Mouse (Mus musculus): ENCODE results near the gene Serac1. TPM values are rescaled to one million over a fixed set of nuclear protein-coding genes. Genes with fewer than 3 reads are reported as not detected.
A peak's percentile ranks its signal among the peaks of the same experiment; 100 is the strongest.
"Not testable (repeated sequence)": the region's sequence is repeated elsewhere in the genome, so short reads cannot be mapped to it uniquely, and the experiment has no call there.

Gene Serac1
- polyA plus RNA-seq, 1 experiment from 2014 or later = 7.0 TPM

DNA sequence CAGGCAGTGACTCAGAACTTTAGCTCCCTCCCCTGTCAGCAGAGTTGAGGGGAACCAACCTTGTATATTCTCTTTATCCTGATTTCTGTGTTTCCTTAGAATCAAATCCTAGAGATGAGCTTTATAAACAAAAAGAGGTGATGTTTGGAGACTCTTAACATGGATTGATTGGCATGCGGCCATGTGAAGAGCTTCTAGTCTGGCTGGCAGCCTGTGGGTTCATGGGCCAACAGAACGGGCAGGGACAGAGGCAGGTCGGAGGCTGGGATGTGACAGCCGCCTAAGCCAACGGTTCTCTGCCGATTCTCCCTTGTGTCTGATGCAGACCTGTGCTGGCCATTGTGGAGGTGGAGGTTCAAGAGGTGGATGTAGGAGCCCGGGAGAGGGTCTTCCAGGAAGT is 53.7 kb downstream of the Serac1 start:
- in situ Hi-C loops (cut with MboI; ENCODE audit: low pct_unique_long_range_greater_than_20kb) = loop anchor here (10.0 kb wide), 1 partner anchor 231 kb away; no protein-coding TSS in a partner anchor
- DNase-seq (ENCODE audit: low read depth, low spot score) (no peak), ATAC-seq (no peak)
- CTCF ChIA-PET = interaction anchor here (0.9 to 1.4 kb wide), 3 partner anchors 18 to 88 kb away, joined by 3 read pairs; no protein-coding TSS in a partner anchor
- no peak for TF ChIP-seq CTCF (IDR thresholded peaks at IDR 0.05)
- no peaks in the 10 kb centered on the region for H3K27me3 ChIP-seq
- POLR2A ChIA-PET = interaction anchor here (0.6 kb wide), 1 partner anchor 62 kb away, joined by 3 read pairs; no protein-coding TSS in a partner anchor

DNA sequence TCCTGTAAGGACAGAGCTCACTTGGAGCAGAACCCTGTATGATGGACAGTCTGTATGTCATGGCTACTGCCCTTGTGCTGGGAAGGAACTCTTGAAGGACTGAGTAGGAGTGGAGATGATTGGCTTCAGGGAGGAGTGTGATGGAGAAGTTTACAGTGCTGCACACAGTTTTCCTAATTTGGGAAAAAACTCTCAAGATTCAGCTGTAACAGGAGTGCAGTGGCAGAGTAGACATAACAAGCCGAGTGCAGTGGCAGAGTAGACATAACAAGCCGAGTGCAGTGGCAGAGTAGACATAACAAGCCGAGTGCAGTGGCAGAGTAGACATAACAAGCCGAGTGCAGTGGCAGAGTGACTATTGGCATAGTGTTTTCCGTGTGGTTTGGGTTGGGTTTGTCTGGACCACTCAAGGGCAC is 58.2 kb downstream of the Serac1 start:
- DNase-seq (ENCODE audit: low read depth, low spot score); H3K27me3 ChIP-seq; POLR2A ChIA-PET; ATAC-seq: not testable (repeated sequence)
- in situ Hi-C loops (cut with MboI; ENCODE audit: low pct_unique_long_range_greater_than_20kb) = loop anchor here (5.0 to 25.0 kb wide), 3 partner anchors 79 to 584 kb away; partner anchors contain the start of genes Synj2 and Tmem242
- CTCF ChIA-PET = interaction anchor here (1.4 to 1.7 kb wide), 3 partner anchors 13 to 76 kb away, joined by 4 to 5 read pairs (median 5); no protein-coding TSS in a partner anchor

DNA sequence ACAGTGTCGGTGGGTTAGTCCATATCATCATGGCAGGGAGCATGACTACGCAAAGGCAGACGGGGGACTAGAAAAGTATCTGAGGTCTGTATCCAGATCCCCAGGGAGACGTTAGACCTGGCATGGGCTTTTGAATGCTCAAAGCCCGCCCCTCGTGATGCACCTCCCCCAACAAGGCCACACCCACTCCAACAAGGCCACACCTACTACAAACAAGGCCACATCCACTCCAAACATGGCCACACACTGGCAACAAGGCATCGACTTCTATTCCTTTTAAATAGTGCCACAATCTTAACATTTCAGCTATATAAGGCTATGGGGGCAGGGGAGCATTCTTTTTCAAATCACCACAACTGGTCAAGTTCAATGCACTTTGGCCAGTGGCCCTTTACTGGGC is 58.9 kb downstream of the Serac1 start:
- ATAC-seq (no peak), DNase-seq (ENCODE audit: low read depth, low spot score) (no peak)
- H3K27me3 ChIP-seq = no peaks in the 10 kb centered on the region
- CTCF ChIA-PET = interaction anchor here (0.7 to 1.7 kb wide), 7 partner anchors 10 to 80 kb away, joined by 3 to 5 read pairs (median 3); no protein-coding TSS in a partner anchor
- TF ChIP-seq CTCF (IDR thresholded peaks at IDR 0.05) = no peak
- POLR2A ChIA-PET = no interaction called here
- in situ Hi-C loops (cut with MboI; ENCODE audit: low pct_unique_long_range_greater_than_20kb) = loop anchor here (5.0 to 25.0 kb wide), 3 partner anchors 78 to 583 kb away; partner anchors contain the start of genes Synj2 and Tmem242

DNA sequence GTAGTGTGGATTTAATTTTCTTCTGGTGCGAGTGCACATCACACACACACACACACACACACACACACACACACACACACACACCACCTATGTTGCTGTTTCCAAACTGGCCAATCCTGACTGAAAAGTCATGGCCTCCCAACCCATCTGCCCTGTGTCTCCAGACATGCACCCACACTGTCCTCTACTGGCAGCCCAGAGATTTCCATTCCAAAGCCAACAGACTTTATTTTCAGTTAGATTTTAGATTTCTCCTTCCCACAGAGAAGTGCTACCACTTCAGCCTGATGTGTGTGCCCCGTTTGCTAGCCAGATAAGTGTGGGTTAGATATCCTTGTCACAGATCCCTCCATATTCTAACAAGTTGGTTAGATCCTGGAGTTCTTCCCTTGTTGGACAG is 59.8 kb downstream of the Serac1 start:
- H3K27me3 ChIP-seq = no peaks in the 10 kb centered on the region
- ATAC-seq (no peak), DNase-seq (ENCODE audit: low read depth, low spot score) (no peak)
- ChIA-PET POLR2A (no interaction called here), CTCF (interaction anchor here (0.7 to 1.7 kb wide), 5 partner anchors 11 to 79 kb away, joined by 3 to 5 read pairs (median 3); no protein-coding TSS in a partner anchor)
- in situ Hi-C loops (cut with MboI; ENCODE audit: low pct_unique_long_range_greater_than_20kb) = loop anchor here (5.0 to 25.0 kb wide), 3 partner anchors 77 to 582 kb away; partner anchors contain the start of genes Synj2 and Tmem242
- peak; percentile 95 for TF ChIP-seq CTCF (IDR thresholded peaks at IDR 0.05)

DNA sequence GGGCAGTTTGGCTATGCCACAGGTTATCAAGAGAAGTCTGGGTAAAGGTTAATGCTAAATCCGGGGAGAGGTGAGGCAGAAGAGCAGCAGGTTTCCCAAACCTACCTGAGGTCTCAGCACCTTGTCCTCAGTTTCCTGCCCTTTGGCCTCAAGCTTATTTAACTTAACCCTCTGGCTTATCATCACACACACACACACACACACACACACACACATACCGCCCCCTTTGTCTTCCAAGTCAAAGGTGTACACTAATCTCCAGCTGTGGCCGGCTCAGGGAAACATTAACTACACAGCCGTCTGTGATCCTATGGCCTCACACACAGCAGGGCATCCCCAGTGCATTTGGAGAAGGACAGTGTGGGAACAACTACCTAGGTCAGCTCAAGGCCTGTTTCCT is 61.2 kb downstream of the Serac1 start:
- no peak for ATAC-seq
- no peak for TF ChIP-seq CTCF (IDR thresholded peaks at IDR 0.05)
- in situ Hi-C loops (cut with MboI; ENCODE audit: low pct_unique_long_range_greater_than_20kb) = loop anchor here (25.0 kb wide), 1 partner anchor 581 kb away; the partner anchor contains the start of gene Tmem242
- no peaks in the 10 kb centered on the region for H3K27me3 ChIP-seq
- DNase-seq (ENCODE audit: low read depth, low spot score) = no peak
- ChIA-PET POLR2A (no interaction called here), CTCF (interaction anchor here (1.0 kb wide), 1 partner anchor 11 kb away, joined by 5 read pairs; no protein-coding TSS in a partner anchor)

DNA sequence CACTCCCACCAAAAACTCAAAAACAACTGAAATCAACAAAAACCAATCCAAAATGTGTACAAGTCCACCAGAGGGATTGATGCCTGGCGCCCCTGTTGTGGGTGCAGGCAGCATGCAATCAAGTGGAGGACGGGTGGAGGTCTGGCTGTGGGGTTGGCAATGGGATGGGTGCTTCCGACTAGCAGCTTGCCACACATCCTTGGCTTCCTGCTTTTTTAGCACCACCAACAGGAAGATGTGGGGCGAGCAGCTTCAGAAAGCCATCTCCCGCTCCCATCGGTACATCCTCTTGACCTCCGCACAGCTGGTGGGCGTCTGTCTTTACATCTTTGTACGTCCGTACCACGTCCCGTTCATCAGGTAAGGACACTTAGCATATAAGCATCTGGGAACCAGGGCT is 62.3 kb downstream of the Serac1 start:
- TF ChIP-seq CTCF (IDR thresholded peaks at IDR 0.05) = no peak
- in situ Hi-C loops (cut with MboI; ENCODE audit: low pct_unique_long_range_greater_than_20kb) = loop anchor here (25.0 kb wide), 1 partner anchor 580 kb away; the partner anchor contains the start of gene Tmem242
- no peak for ATAC-seq
- H3K27me3 ChIP-seq = no peaks in the 10 kb centered on the region
- CTCF ChIA-PET = interaction anchor here (0.8 to 1.8 kb wide), 3 partner anchors 12 to 221 kb away, joined by 3 to 5 read pairs (median 3); no protein-coding TSS in a partner anchor
- POLR2A ChIA-PET = no interaction called here
- DNase-seq (ENCODE audit: low read depth, low spot score) = no peak

DNA sequence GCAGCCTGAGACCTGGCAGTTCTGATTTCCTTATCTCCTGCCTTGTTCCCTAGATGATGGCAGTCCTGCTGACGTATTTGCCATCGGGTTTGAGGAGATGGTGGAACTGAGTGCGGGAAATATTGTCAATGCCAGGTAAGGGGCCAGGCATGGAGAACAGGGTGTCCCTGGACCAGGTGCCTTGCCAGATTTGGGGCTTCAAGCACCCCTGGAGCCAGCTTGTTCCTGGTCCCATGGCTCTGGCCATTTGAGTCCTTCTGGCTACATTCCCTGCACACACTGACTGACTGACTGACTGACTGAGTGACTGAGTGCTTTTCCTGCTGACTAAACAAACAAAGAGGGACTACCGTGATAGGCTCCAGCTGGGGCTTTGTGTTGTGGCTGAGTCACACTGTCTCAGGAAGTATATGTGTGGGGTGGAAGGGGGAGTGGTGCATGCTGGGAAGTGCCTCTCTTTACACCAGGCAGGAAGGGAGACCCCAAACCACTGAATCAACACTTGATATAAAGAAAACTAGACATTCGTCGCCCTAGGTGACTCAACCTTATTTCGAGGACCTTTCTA is 63.2 kb downstream of the Serac1 start:
- ATAC-seq = no peak
- DNase-seq (ENCODE audit: low read depth, low spot score) = no peak

DNA sequence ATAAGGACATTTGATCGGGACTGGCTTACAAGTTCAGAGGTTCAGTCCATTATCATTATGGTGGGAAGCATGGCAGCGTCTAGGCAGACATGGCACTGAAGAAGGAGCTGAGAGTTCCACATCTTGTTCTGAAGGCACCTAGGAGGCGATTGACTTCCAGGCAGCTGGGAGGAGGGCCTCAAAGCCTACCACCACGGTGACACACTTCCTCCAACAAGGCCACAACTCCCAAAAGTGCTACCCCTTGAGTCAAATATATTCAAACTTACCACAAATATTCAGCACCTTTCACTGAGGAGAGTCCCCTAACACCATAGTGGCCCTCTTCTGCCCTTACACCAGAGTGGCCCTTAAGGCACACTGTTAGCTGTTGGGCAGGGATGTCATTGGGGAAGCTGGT is 64.6 kb downstream of the Serac1 start:
- H3K27me3 ChIP-seq = no peaks in the 10 kb centered on the region
- CTCF ChIA-PET = interaction anchor here (1.7 kb wide), 1 partner anchor 9 kb away, joined by 5 read pairs; no protein-coding TSS in a partner anchor
- TF ChIP-seq CTCF (IDR thresholded peaks at IDR 0.05) = no peak
- in situ Hi-C loops (cut with MboI; ENCODE audit: low pct_unique_long_range_greater_than_20kb) = loop anchor here (25.0 kb wide), 1 partner anchor 578 kb away; the partner anchor contains the start of gene Tmem242
- DNase-seq (ENCODE audit: low read depth, low spot score) (no peak), ATAC-seq (no peak)
- POLR2A ChIA-PET = no interaction called here

More for the DNA sequence above, 63.2 kb downstream of the Serac1 start:
- no peaks in the 10 kb centered on the region for H3K27me3 ChIP-seq
- POLR2A ChIA-PET = no interaction called here
- CTCF ChIA-PET = interaction anchor here (0.8 to 1.8 kb wide), 2 partner anchors 11 to 76 kb away, joined by 3 to 5 read pairs; no protein-coding TSS in a partner anchor
- TF ChIP-seq CTCF (IDR thresholded peaks at IDR 0.05) = no peak
- in situ Hi-C loops (cut with MboI; ENCODE audit: low pct_unique_long_range_greater_than_20kb) = loop anchor here (25.0 kb wide), 1 partner anchor 579 kb away; the partner anchor contains the start of gene Tmem242

DNA sequence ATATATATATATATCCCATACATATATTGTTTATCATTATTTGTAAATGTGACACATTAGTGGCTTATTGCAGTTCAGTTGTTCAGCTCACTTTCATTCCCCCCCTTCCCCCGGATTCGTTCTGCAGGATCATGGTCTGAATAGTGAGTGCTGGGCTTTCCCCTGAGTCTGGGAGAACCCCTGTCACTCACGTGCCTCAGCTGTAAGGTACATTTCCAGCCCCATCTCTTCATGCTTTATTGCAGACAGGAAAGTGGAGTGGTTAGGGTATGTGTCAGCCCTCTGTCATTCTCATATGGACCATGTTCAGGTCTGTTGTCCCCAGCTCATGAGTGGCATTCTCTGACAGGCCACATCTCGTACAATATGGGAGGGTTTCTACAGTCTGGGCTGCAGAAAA is 66.5 kb downstream of the Serac1 start:
- no peaks in the 10 kb centered on the region for H3K27me3 ChIP-seq
- TF ChIP-seq CTCF (IDR thresholded peaks at IDR 0.05) = no peak
- in situ Hi-C loops (cut with MboI; ENCODE audit: low pct_unique_long_range_greater_than_20kb) = loop anchor here (25.0 kb wide), 1 partner anchor 576 kb away; the partner anchor contains the start of gene Tmem242
- ChIA-PET CTCF (interaction anchor here (1.5 kb wide), 1 partner anchor 25 kb away, joined by 4 read pairs; no protein-coding TSS in a partner anchor), POLR2A (no interaction called here)
- no peak for ATAC-seq
- DNase-seq (ENCODE audit: low read depth, low spot score) = no peak

DNA sequence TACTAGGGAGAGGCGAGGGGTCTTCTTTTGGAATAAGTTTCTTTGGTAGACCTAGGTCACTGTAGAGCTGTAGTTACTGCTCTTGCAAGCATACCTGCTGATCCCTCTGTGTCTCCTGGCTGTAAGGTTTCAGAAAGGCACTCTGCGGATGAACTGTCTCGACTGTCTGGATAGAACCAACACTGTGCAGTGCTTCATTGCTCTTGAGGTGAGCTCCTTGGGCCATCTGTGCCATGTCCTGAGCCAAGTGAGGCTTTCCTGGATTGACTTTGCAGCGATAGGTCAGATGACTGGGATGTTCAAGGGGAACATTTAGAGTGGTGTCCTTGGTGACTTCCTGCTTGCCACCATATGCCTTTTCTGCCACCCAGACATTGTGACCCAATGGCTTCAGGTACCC is 69.9 kb downstream of the Serac1 start:
- in situ Hi-C loops (cut with MboI; ENCODE audit: low pct_unique_long_range_greater_than_20kb) = loop anchor here (25.0 kb wide), 1 partner anchor 572 kb away; the partner anchor contains the start of gene Tmem242
- TF ChIP-seq CTCF (IDR thresholded peaks at IDR 0.05) = no peak
- POLR2A ChIA-PET = no interaction called here
- CTCF ChIA-PET = no interaction called here
- DNase-seq (ENCODE audit: low read depth, low spot score) = no peak
- ATAC-seq = no peak
- H3K27me3 ChIP-seq = no peaks in the 10 kb centered on the region

Measured in Patski (cell line).